In the genomic region with DNA sequence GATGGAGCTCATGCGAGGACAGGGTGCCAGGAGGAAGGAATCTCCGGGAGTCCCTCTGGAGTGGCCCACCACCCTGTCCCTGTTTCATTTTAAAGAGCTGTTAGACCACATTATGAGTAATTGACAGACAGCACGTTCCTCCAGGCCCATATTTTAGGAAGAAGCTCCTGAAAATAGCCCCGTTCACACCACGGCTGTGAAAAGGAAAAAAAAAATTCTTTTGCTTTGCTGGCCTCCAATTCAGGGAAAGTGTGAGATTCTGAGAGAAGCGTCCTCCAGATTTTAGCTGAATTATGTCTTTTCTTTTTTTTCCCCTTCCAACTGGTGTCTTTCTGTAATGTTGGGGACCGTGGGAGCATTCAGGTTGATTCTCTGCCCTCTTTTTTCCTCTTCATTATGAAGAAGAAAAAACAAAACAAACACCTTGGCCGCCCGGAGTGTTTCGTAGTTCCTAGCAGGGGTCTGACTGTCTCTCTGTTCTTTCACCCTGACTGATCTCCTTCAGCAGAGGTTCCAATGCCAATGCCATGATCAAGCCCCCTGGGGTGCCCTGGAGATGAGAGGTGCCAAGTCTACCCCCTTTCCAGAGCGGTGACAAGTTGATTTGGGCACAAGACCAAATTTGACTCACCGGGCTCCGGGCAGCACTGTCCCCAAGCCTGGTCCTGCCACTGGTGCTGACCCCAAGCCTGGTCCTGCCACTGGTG, we compare ENCODE assay signal across 10 mouse cellular contexts.
A peak's percentile ranks its signal among the peaks of the same experiment; 100 is the strongest.
DNase-seq lines count a peak whose midpoint lies in the region; ATAC-seq and TF ChIP-seq lines count a peak whose summit lies in the region.
"Had no signal": no experiment of that assay in that cellular context is flagged by ENCODE, and none has a peak within 500 bp of the region (broad histone marks: within the 10 kb centered on the region; RNA-seq: fewer than 3 reads in every experiment).

No protein-coding gene starts in this region.

- H3K9ac ChIP-seq in heart, embryonic 14.5 days (ENCODE audit: low read length) = peak overlapping the region; percentile 21; the same call in 1 of the 2 replicates
- H3K9ac ChIP-seq in heart, adult 2 months (ENCODE audit: low read depth, low read length) = no peak overlapping the region
- H3K9ac ChIP-seq in midbrain, embryonic 15.5 days = no peak overlapping the region
- H3K9ac ChIP-seq in midbrain, postnatal 0 days (replicated peaks; ENCODE audit: low read length, poor library complexity, severe bottlenecking) = no peak overlapping the region
- H3K9ac ChIP-seq in forebrain, postnatal 0 days = no peak overlapping the region
- H3K9ac ChIP-seq in stomach, embryonic 16.5 days (ENCODE audit: low read length) = peak overlapping the region; percentile 27
- H3K9ac ChIP-seq: embryonic facial prominence, embryonic 15.5 days had no signal

- peaks cover 34 to 58% of the 10 kb centered on the region in 2 experiments for H3K4me1 ChIP-seq in heart, embryonic 14.5 days (ENCODE audit: control insufficient read depth in 2 of 2, insufficient read depth in 2 of 2, low read length in 2 of 2)
- H3K4me1 ChIP-seq in heart, adult 2 months (ENCODE audit: control insufficient read depth, insufficient read depth, low read length) = peaks cover 11% of the 10 kb centered on the region
- H3K4me1 ChIP-seq in midbrain, embryonic 15.5 days = peaks cover 32% of the 10 kb centered on the region
- peaks cover 2% of the 10 kb centered on the region; the same call in 1 of the 2 replicates for H3K4me1 ChIP-seq in midbrain, postnatal 0 days (ENCODE audit: insufficient read depth, low read length)
- peaks cover 22% of the 10 kb centered on the region for H3K4me1 ChIP-seq in forebrain, postnatal 0 days (ENCODE audit: insufficient read depth)
- peaks cover 21% of the 10 kb centered on the region for H3K4me1 ChIP-seq in stomach, embryonic 16.5 days (ENCODE audit: control insufficient read depth, insufficient read depth, low read length)

- no peaks in the 10 kb centered on the region for H3K9me3 ChIP-seq in heart, embryonic 14.5 days (ENCODE audit: control insufficient read depth, low read length)
- H3K9me3 ChIP-seq in midbrain, embryonic 15.5 days = no peaks in the 10 kb centered on the region
- no peaks in the 10 kb centered on the region for H3K9me3 ChIP-seq in midbrain, postnatal 0 days (ENCODE audit: low read length)
- H3K9me3 ChIP-seq in forebrain, postnatal 0 days (ENCODE audit: low read length) = no peaks in the 10 kb centered on the region
- H3K9me3 ChIP-seq in stomach, embryonic 16.5 days (replicated peaks; ENCODE audit: control insufficient read depth, low read length) = no peaks in the 10 kb centered on the region
- H3K9me3 ChIP-seq: embryonic facial prominence, embryonic 15.5 days had no signal

- H3K79me2 ChIP-seq in heart, adult 2 months (replicated peaks; ENCODE audit: control insufficient read depth, insufficient read depth, low read length) = no peaks in the 10 kb centered on the region

- no peaks in the 10 kb centered on the region for H3K36me3 ChIP-seq in heart, embryonic 14.5 days (ENCODE audit: control insufficient read depth, insufficient read depth, low read length)
- no peaks in the 10 kb centered on the region for H3K36me3 ChIP-seq in heart, adult 2 months (ENCODE audit: control insufficient read depth, insufficient read depth, low read length)
- no peaks in the 10 kb centered on the region for H3K36me3 ChIP-seq in midbrain, embryonic 15.5 days (replicated peaks)
- no peaks in the 10 kb centered on the region for H3K36me3 ChIP-seq in midbrain, postnatal 0 days (ENCODE audit: insufficient read depth, low read length)
- no peaks in the 10 kb centered on the region for H3K36me3 ChIP-seq in forebrain, postnatal 0 days (ENCODE audit: insufficient read depth)
- H3K36me3 ChIP-seq in stomach, embryonic 16.5 days (ENCODE audit: control insufficient read depth, insufficient read depth, low read length) = no peaks in the 10 kb centered on the region
- H3K36me3 ChIP-seq: embryonic facial prominence, embryonic 15.5 days had no signal

- no peak overlapping the region for H3K4me3 ChIP-seq in heart, embryonic 14.5 days (ENCODE audit: control insufficient read depth in 1 of 2, insufficient read depth in 1 of 2, low read depth in 1 of 2, low read length in 2 of 2)
- no peak overlapping the region for H3K4me3 ChIP-seq in heart, adult 2 months
- no peak overlapping the region for H3K4me3 ChIP-seq in midbrain, embryonic 15.5 days
- H3K4me3 ChIP-seq in midbrain, postnatal 0 days (ENCODE audit: low read depth, low read length) = no peak overlapping the region
- H3K4me3 ChIP-seq in forebrain, postnatal 0 days (ENCODE audit: low read depth, low read length) = no peak overlapping the region
- H3K4me3 ChIP-seq in stomach, embryonic 16.5 days (replicated peaks; ENCODE audit: low read length) = no peak overlapping the region
- H3K4me3 ChIP-seq: embryonic facial prominence, embryonic 15.5 days had no signal

- no peak for TF ChIP-seq POLR2A in heart, adult 2 months (IDR thresholded peaks at IDR 0.05; ENCODE audit: insufficient read depth, low read depth, low read length)

- TF ChIP-seq CTCF in heart, adult 2 months (IDR thresholded peaks at IDR 0.05) = no peak
- TF ChIP-seq CTCF in midbrain, postnatal 0 days (IDR thresholded peaks at IDR 0.05) = no peak
- TF ChIP-seq CTCF in forebrain, postnatal 0 days (IDR thresholded peaks at IDR 0.05; ENCODE audit: low read depth) = no peak

- intact Hi-C loops in heart, adult 2 months (cut with DNase I) = no loop called here

- no peaks in the 10 kb centered on the region for H3K27me3 ChIP-seq in heart, embryonic 14.5 days (ENCODE audit: control insufficient read depth, insufficient read depth, low read length)
- H3K27me3 ChIP-seq in heart, adult 2 months (ENCODE audit: control insufficient read depth, insufficient read depth, low read length) = no peaks in the 10 kb centered on the region
- no peaks in the 10 kb centered on the region; the same call in 1 of the 2 replicates for H3K27me3 ChIP-seq in midbrain, embryonic 15.5 days (replicated peaks)
- H3K27me3 ChIP-seq in midbrain, postnatal 0 days (ENCODE audit: insufficient read depth, low read length) = no peaks in the 10 kb centered on the region
- no peaks in the 10 kb centered on the region for H3K27me3 ChIP-seq in forebrain, postnatal 0 days (ENCODE audit: insufficient read depth, low read length)
- no peaks in the 10 kb centered on the region for H3K27me3 ChIP-seq in stomach, embryonic 16.5 days (ENCODE audit: control insufficient read depth, insufficient read depth, low read length)
- H3K27me3 ChIP-seq: embryonic facial prominence, embryonic 15.5 days had no signal

- WGBS in heart, embryonic 14.5 days = 66% methylated on average over 13 of the region's 13 CpGs
- 68% methylated on average over 13 of the region's 13 CpGs for WGBS in heart, adult 2 months
- 64% methylated on average over 13 of the region's 13 CpGs for WGBS in midbrain, embryonic 15.5 days
- 59% methylated on average over 13 of the region's 13 CpGs for WGBS in midbrain, postnatal 0 days
- 47% methylated on average over 13 of the region's 13 CpGs for WGBS in forebrain, postnatal 0 days
- WGBS in stomach, embryonic 16.5 days = 61% methylated on average over 13 of the region's 13 CpGs

- peak overlapping the region in 1 of 2 experiments; percentile 21; a peak in 1 of 4 replicates for H3K27ac ChIP-seq in heart, embryonic 14.5 days (replicated peaks in 1 of 2; ENCODE audit: control insufficient read depth in 1 of 2, insufficient read depth in 1 of 2, low read depth in 2 of 2, low read length in 2 of 2)
- H3K27ac ChIP-seq in heart, adult 2 months = no peak overlapping the region
- 0 out of 2 replicates have a peak overlapping the region, but pooled peaks have one; percentile 51 for H3K27ac ChIP-seq in midbrain, embryonic 15.5 days
- H3K27ac ChIP-seq in midbrain, postnatal 0 days (ENCODE audit: low read depth, low read length) = no peak overlapping the region
- H3K27ac ChIP-seq in forebrain, postnatal 0 days (ENCODE audit: low read depth, low read length) = peak overlapping the region; percentile 88
- peak overlapping the region; percentile 85 for H3K27ac ChIP-seq in stomach, embryonic 16.5 days (ENCODE audit: low read length)

- H3K4me2 ChIP-seq in heart, embryonic 14.5 days (ENCODE audit: low read length) = no peak overlapping the region
- no peak overlapping the region for H3K4me2 ChIP-seq in midbrain, embryonic 15.5 days
- no peak overlapping the region for H3K4me2 ChIP-seq in midbrain, postnatal 0 days (ENCODE audit: low read depth, low read length, poor library complexity, severe bottlenecking)
- peak overlapping the region; percentile 24; the same call in 1 of the 2 replicates for H3K4me2 ChIP-seq in forebrain, postnatal 0 days (ENCODE audit: low read depth)
- H3K4me2 ChIP-seq in stomach, embryonic 16.5 days (ENCODE audit: low read depth, low read length) = 0 out of 2 replicates have a peak overlapping the region, but pooled peaks have one; percentile 10
- H3K4me2 ChIP-seq: embryonic facial prominence, embryonic 15.5 days had no signal

- no peak for ATAC-seq in heart, embryonic 14.5 days (ENCODE audit: insufficient number of reproducible peaks, insufficient read depth, low FRiP score, low read depth)
- 0 out of 2 replicates have a peak, but pooled peaks have one; percentile 17 for ATAC-seq in midbrain, embryonic 15.5 days (replicated peaks)
- ATAC-seq in midbrain, postnatal 0 days (ENCODE audit: low FRiP score) = no peak
- ATAC-seq in forebrain, postnatal 0 days = peak; percentile 53
- ATAC-seq in stomach, embryonic 16.5 days (ENCODE audit: insufficient read depth, low FRiP score) = no peak
- ATAC-seq: activated CD4-positive, CD25-positive, alpha-beta regulatory T cell, adult 4 months had no signal

- no peak for DNase-seq in heart, adult 2 months
- DNase-seq in midbrain, postnatal 0 days (ENCODE audit: low spot score) = no peak
- peak; percentile 68 for DNase-seq in forebrain, postnatal 0 days
- DNase-seq in testis, postnatal 10 days (ENCODE audit: low spot score) = no peak
- DNase-seq: thymus, adult 2 months had no signal

- no peak for TF ChIP-seq EP300 in heart, adult 2 months (IDR thresholded peaks at IDR 0.05; ENCODE audit: insufficient read depth, low read depth, low read length)

Comparison
In these comparisons a context has a peak if more than half of its experiments do, and no peak if none do; other contexts are left out.
1. ATAC-seq: peak in midbrain, embryonic 15.5 days (single experiment) and forebrain, postnatal 0 days (single experiment); none in heart, embryonic 14.5 days (single experiment), midbrain, postnatal 0 days (single experiment) and stomach, embryonic 16.5 days (single experiment).
2. H3K27ac ChIP-seq: peak in midbrain, embryonic 15.5 days (single experiment), forebrain, postnatal 0 days (single experiment) and stomach, embryonic 16.5 days (single experiment); none in heart, adult 2 months (single experiment) and midbrain, postnatal 0 days (single experiment).
3. H3K9ac ChIP-seq: peak in heart, embryonic 14.5 days (single experiment) and stomach, embryonic 16.5 days (single experiment); none in heart, adult 2 months (single experiment), midbrain, embryonic 15.5 days (single experiment), midbrain, postnatal 0 days (single experiment) and forebrain, postnatal 0 days (single experiment).
4. H3K4me2 ChIP-seq: peak in forebrain, postnatal 0 days (single experiment) and stomach, embryonic 16.5 days (single experiment); none in heart, embryonic 14.5 days (single experiment), midbrain, embryonic 15.5 days (single experiment) and midbrain, postnatal 0 days (single experiment).